Mouse (Mus musculus) heart, embryonic 12.5 days (tissue): Measurements from ENCODE around the gene Klhl22. TPM values are rescaled to one million over a fixed set of nuclear protein-coding genes. Genes with fewer than 3 reads are reported as not detected.

Source experiments
- ATAC-seq: fragments of 200-750 bp; cut with Nextera tagmentation; 2 replicates; pipeline ENCODE4 v1.8.0; 2017; ENCODE audit warnings: moderate TSS enrichment, moderate library complexity; ENCODE audit not compliant: insufficient number of reproducible peaks, low FRiP score
- H3K27ac ChIP-seq: fragments of 300-500 bp; sonication (generic); 2 replicates; pipeline ENCODE4 v1.5.1; 2016; ENCODE audit warnings: mild to moderate bottlenecking, moderate library complexity; ENCODE audit not compliant: poor library complexity, severe bottlenecking
- H3K27me3 ChIP-seq: fragments of 300-500 bp; sonication (generic); replicated peaks from 2 replicates; pipeline ENCODE4 v1.6.1; 2016; ENCODE audit warnings: mild to moderate bottlenecking, moderate library complexity
- H3K36me3 ChIP-seq: fragments of 300-500 bp; sonication (generic); 2 replicates; pipeline ENCODE4 v1.6.1; 2016; ENCODE audit warnings: mild to moderate bottlenecking, moderate library complexity
- H3K4me1 ChIP-seq: fragments of 300-500 bp; sonication (generic); replicated peaks from 2 replicates; pipeline ENCODE4 v1.6.1; 2016; ENCODE audit warnings: mild to moderate bottlenecking
- H3K4me2 ChIP-seq: fragments of 300-500 bp; sonication (generic); 2 replicates; pipeline ENCODE4 v1.6.1; 2016; ENCODE audit warnings: mild to moderate bottlenecking, moderate library complexity
- H3K4me3 ChIP-seq: fragments of 300-500 bp; sonication (generic); 2 replicates; pipeline ENCODE4 v1.5.1; 2016; ENCODE audit warnings: mild to moderate bottlenecking
- H3K9ac ChIP-seq: fragments of 300-500 bp; sonication (generic); 2 replicates; pipeline ENCODE4 v1.6.1; 2016; ENCODE audit warnings: mild to moderate bottlenecking, moderate library complexity
- H3K9me3 ChIP-seq: fragments of 300-500 bp; sonication (generic); replicated peaks from 2 replicates; pipeline ENCODE4 v1.6.1; 2016; ENCODE audit warnings: mild to moderate bottlenecking, moderate library complexity
- WGBS: fragments of 180-500 bp; shearing (Covaris S2); methylation state at CpG from one replicate; pipeline ENCODE4 v1.1.7; 2016; 5-methylcytosine and 5-hydroxymethylcytosine counted together
- polyA plus RNA-seq: library from polyadenylated mRNA; unstranded; fragments of >200 nt; fragmentation: Nextera tagmentation; extraction: Ambion mirVana; gene quantifications from 2 replicates; pipeline ENCODE4 v1.2.1, GENCODE M21; 2016

The Klhl22 gene
- polyA plus RNA-seq, 1 experiment from 2014 or later: 42.7 TPM

GRCm38 (mm10) chr16:17809711-17810110 lies 50.3 kb downstream of the Klhl22 start:
- peak; percentile 34 for ATAC-seq
- H3K27me3 ChIP-seq: peaks cover 44% of the 10 kb centered on the region

DNA sequence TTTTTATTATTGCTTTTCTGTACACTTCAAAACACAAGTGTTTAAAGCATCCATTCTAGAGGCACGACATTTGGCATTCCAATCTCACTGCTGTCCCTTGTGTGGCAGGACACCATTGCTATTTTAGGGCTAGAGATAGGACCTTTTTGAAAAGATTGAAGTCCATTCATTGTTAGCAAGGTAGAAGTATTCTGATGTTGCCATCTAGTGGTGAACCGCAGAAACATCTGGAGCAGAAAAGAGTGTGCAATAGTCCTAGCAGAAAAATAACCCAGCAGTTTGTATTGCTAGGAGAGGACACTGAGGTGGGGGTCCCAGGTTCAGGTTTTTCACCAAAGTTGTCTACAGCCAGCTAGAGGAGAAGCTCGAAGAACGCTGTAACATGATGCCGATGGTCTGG lies 52.7 kb downstream of the Klhl22 start:
- Histone ChIP-seq H3K27ac (no peak overlapping the region), H3K9me3 (no peaks in the 10 kb centered on the region), H3K4me3 (no peak overlapping the region), H3K4me1 (peaks cover 46% of the 10 kb centered on the region), H3K4me2 (no peak overlapping the region), H3K36me3 (0 out of 2 replicates have a peak, but pooled peaks cover 3% of the 10 kb centered on the region), H3K9ac (no peak overlapping the region), H3K27me3 (peaks cover 36% of the 10 kb centered on the region)
- no peak for ATAC-seq
- WGBS: 5% methylated on average over 5 of the region's 5 CpGs

More at GRCm38 (mm10) chr16:17809711-17810110, 50.3 kb downstream of the Klhl22 start:
- Histone ChIP-seq H3K36me3 (peaks cover 3% of the 10 kb centered on the region; the same call in 1 of the 2 replicates), H3K4me1 (peaks cover 53% of the 10 kb centered on the region), H3K9ac (peak overlapping the region; percentile 18; the same call in 1 of the 2 replicates), H3K9me3 (no peaks in the 10 kb centered on the region), H3K4me2 (no peak overlapping the region), H3K4me3 (no peak overlapping the region), H3K27ac (peak overlapping the region; percentile 41)
- 36% methylated on average over 7 of the region's 7 CpGs for WGBS

- H3K4me1 ChIP-seq: peaks cover 36% of the 10 kb centered on the region
- ATAC-seq: no peak
- peaks cover 38% of the 10 kb centered on the region for H3K27me3 ChIP-seq
- WGBS: 29% methylated on average over 4 of the region's 4 CpGs
- H3K9me3 ChIP-seq: no peaks in the 10 kb centered on the region
- no peak overlapping the region for H3K4me3 ChIP-seq
- H3K4me2 ChIP-seq: no peak overlapping the region
- no peaks in the 10 kb centered on the region for H3K36me3 ChIP-seq
- no peak overlapping the region for H3K9ac ChIP-seq
- H3K27ac ChIP-seq: no peak overlapping the region
These were observed 53.8 kb downstream of the Klhl22 start for GRCm38 (mm10) chr16:17813173-17813572.

GRCm38 (mm10) chr16:17815411-17816402 lies 56.3 kb downstream of the Klhl22 start:
- Histone ChIP-seq H3K9me3 (no peaks in the 10 kb centered on the region), H3K4me2 (peak overlapping the region; percentile 84), H3K27me3 (peaks cover 40% of the 10 kb centered on the region), H3K4me3 (peak overlapping the region; percentile 55), H3K9ac (peak overlapping the region; percentile 73), H3K36me3 (no peaks in the 10 kb centered on the region), H3K27ac (no peak overlapping the region), H3K4me1 (peaks cover 23% of the 10 kb centered on the region)
- WGBS: 3% methylated on average over 63 of the region's 63 CpGs
- ATAC-seq: peak; percentile 83

DNA sequence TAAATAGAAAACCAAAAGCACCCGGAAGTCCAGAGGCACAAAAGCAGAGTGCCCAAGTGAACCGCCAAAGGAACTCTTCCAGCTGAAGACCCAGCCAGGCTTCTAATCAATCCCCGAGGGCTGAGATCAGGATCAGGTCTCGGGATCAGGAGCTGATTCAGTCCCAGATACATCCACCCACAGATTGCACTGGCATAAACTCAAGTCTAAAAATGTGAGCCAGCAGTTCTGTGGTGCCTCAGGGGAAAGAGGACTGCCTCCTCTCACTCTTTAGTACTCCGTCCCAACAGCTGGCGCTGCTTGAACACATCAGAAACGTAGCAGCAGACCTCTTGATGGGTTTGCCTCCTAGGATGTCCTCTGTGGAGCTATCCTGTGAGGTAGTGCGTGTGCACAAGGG lies 57.1 kb downstream of the Klhl22 start:
- WGBS: 79% methylated on average over 8 of the region's 8 CpGs
- Histone ChIP-seq H3K36me3 (no peaks in the 10 kb centered on the region), H3K9me3 (no peaks in the 10 kb centered on the region), H3K27ac (no peak overlapping the region), H3K4me3 (no peak overlapping the region), H3K4me2 (no peak overlapping the region), H3K9ac (no peak overlapping the region), H3K27me3 (peaks cover 42% of the 10 kb centered on the region), H3K4me1 (peaks cover 21% of the 10 kb centered on the region)
- no peak for ATAC-seq

- Histone ChIP-seq H3K9me3 (no peaks in the 10 kb centered on the region), H3K4me2 (no peak overlapping the region), H3K4me1 (no peaks in the 10 kb centered on the region), H3K36me3 (no peaks in the 10 kb centered on the region), H3K27ac (no peak overlapping the region), H3K27me3 (peaks cover 64% of the 10 kb centered on the region), H3K4me3 (no peak overlapping the region), H3K9ac (no peak overlapping the region)
- no peak for ATAC-seq
- 81% methylated on average over 2 of the region's 2 CpGs for WGBS
These were observed 67.1 kb downstream of the Klhl22 start for GRCm38 (mm10) chr16:17826500-17826899.

DNA sequence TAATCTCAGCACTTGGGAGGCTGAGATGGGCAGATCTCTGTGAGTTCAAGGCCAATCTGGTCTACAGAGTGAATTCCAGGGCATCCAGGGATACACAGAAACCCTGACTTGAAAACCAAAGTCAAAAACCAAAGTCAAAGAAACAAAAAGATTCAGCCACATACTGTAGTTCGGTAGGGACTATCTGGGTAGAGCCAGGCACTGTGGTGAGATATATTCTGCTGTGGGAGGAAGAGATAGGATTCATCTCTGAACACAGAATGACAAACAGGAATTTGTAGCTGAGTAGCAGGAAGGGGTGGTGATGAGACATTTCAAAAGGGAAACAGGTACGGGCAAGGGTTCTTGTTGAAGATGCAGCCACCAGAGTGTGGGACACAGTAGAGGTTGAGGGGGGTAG lies 68.8 kb downstream of the Klhl22 start:
- H3K9ac ChIP-seq: no peak overlapping the region
- no peak overlapping the region for H3K4me3 ChIP-seq
- no peak overlapping the region for H3K4me2 ChIP-seq
- peaks cover 72% of the 10 kb centered on the region for H3K27me3 ChIP-seq
- H3K27ac ChIP-seq: no peak overlapping the region
- ATAC-seq: no peak
- H3K4me1 ChIP-seq: peaks cover 6% of the 10 kb centered on the region
- 68% methylated on average over 2 of the region's 2 CpGs for WGBS
- no peaks in the 10 kb centered on the region for H3K9me3 ChIP-seq
- H3K36me3 ChIP-seq: no peaks in the 10 kb centered on the region

- no peak overlapping the region for H3K9ac ChIP-seq
- no peak overlapping the region for H3K4me3 ChIP-seq
- H3K4me2 ChIP-seq: no peak overlapping the region
- H3K27me3 ChIP-seq: peaks cover 77% of the 10 kb centered on the region
- H3K4me1 ChIP-seq: peaks cover 12% of the 10 kb centered on the region
- H3K27ac ChIP-seq: no peak overlapping the region
- 78% methylated on average over 3 of the region's 3 CpGs for WGBS
- no peaks in the 10 kb centered on the region for H3K36me3 ChIP-seq
- ATAC-seq: no peak
- no peaks in the 10 kb centered on the region for H3K9me3 ChIP-seq
These were observed 69.4 kb downstream of the Klhl22 start for GRCm38 (mm10) chr16:17828867-17829266.

DNA sequence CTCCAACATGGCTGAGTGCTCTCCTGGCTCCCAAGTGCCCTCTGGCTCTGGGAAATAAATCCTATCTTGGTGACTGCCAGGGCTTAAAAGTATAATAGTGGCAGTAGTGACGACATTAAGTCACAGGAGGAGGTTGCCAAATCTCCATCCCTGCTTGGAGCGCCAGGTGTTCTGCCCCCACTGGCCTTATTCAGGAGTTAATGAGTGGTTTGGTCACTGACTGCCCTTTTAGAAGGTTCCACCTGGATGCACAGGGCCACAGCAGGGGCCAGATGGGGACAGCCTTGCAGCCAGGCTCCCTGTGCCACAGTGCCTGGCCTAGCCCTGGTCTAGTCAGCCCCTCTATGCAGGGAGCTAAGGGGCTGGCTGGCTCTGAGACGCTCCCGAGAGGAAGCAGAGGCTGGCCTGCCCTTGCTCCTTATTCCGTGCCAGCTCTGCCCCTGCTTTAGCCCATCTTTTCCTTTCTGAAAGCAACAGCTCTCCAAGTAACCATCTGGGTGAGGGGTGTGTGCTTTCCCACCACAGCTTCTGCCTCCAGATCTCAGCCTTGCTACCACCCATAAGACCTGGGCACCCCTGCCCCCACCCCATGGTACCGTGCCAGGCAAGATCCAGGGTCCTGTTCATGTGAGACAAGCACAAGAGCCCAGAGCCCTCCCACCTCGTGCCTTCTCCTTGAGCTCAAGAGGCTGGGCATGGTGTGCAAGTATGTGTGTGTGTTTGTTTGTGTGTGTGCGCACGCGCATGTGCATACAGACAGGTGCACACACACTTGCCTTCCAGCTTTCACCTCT lies 71.2 kb downstream of the Klhl22 start:
- Histone ChIP-seq H3K4me2 (no peak overlapping the region), H3K4me3 (no peak overlapping the region), H3K27ac (no peak overlapping the region), H3K4me1 (peaks cover 16% of the 10 kb centered on the region), H3K27me3 (peaks cover 94% of the 10 kb centered on the region), H3K9ac (no peak overlapping the region), H3K36me3 (no peaks in the 10 kb centered on the region), H3K9me3 (no peaks in the 10 kb centered on the region)
- ATAC-seq: no peak
- 66% methylated on average over 10 of the region's 10 CpGs for WGBS

- no peak overlapping the region for H3K9ac ChIP-seq
- H3K4me3 ChIP-seq: no peak overlapping the region
- no peak for ATAC-seq
- H3K27me3 ChIP-seq: peaks cover 98% of the 10 kb centered on the region
- no peak overlapping the region for H3K27ac ChIP-seq
- no peaks in the 10 kb centered on the region for H3K9me3 ChIP-seq
- H3K36me3 ChIP-seq: no peaks in the 10 kb centered on the region
- peaks cover 16% of the 10 kb centered on the region for H3K4me1 ChIP-seq
- no peak overlapping the region for H3K4me2 ChIP-seq
- 16% methylated on average over 11 of the region's 11 CpGs for WGBS
These were observed 72.4 kb downstream of the Klhl22 start for GRCm38 (mm10) chr16:17831781-17832180.

DNA sequence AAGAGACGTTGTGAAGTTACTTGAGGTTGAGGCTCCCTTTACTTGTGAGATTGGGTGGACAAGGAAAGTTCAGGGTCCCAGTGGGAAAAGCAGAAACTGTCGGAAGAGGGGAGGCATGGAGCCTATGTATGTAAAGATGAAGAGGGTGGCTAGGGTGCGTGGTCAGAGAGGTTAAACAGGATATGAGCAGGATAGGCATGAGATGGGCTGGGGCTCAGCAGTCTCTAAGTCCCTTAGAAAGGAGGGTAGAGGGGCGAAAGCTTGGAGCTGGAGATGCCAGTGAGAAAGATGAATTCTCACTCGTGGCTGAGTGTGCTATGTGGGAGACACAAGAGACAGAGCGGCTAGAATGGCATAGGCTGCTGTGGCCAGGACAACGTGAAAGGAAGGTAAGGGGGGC lies 73.4 kb downstream of the Klhl22 start, which contains the start of gene B830017H08Rik:
Gene B830017H08Rik (plus strand): TSS at position 301 of the 400 bp plus-strand sequence.
- Histone ChIP-seq H3K9me3 (no peaks in the 10 kb centered on the region), H3K36me3 (no peaks in the 10 kb centered on the region), H3K27me3 (peaks cover 99% of the 10 kb centered on the region), H3K4me2 (peak within 1 kb of the TSS; percentile 100), H3K9ac (peak within 1 kb of the TSS; percentile 72), H3K4me1 (peaks cover 16% of the 10 kb centered on the region), H3K4me3 (peak within 1 kb of the TSS; percentile 72), H3K27ac (no peak within 1 kb of the TSS)
- ATAC-seq: no peak
- 31% methylated on average over 7 of the region's 7 CpGs for WGBS
